ENCODE assay signal across 31 mouse cellular contexts in genomic region chr10:94692163-94692562, GRCm38 (mm10).
"Had no signal": no experiment of that assay in that cellular context is flagged by ENCODE, and none has a peak within 500 bp of the region (broad histone marks: within the 10 kb centered on the region; RNA-seq: fewer than 3 reads in every experiment).

No protein-coding gene starts in this region.

- H3K27me3 ChIP-seq: heart, embryonic 12.5 days; heart, embryonic 13.5 days; heart, embryonic 15.5 days; hindbrain, embryonic 12.5 days; hindbrain, embryonic 13.5 days; hindbrain, embryonic 15.5 days; intestine, embryonic 15.5 days; kidney, embryonic 15.5 days had no signal

- H3K9me3 ChIP-seq: heart, embryonic 12.5 days; heart, embryonic 15.5 days; hindbrain, embryonic 12.5 days; hindbrain, embryonic 13.5 days; hindbrain, embryonic 15.5 days; intestine, embryonic 15.5 days had no signal

- H3K9ac ChIP-seq: heart, embryonic 12.5 days; heart, embryonic 13.5 days; heart, embryonic 15.5 days; hindbrain, embryonic 12.5 days; hindbrain, embryonic 13.5 days; hindbrain, embryonic 14.5 days; hindbrain, embryonic 15.5 days; intestine, embryonic 15.5 days; kidney, embryonic 15.5 days had no signal

- H3K4me3 ChIP-seq: heart, embryonic 12.5 days; heart, embryonic 13.5 days; heart, embryonic 15.5 days; hindbrain, embryonic 10.5 days; hindbrain, embryonic 12.5 days; hindbrain, embryonic 13.5 days; hindbrain, embryonic 15.5 days; intestine, embryonic 15.5 days; kidney, embryonic 15.5 days; layer of hippocampus, adult 2 months; left cerebral cortex, adult 2 months had no signal

- DNase-seq: heart, postnatal 10 days; heart, postnatal 14 days; heart, postnatal 36 days; heart, postnatal 4 days; kidney, adult 11 months; kidney, adult 18-20 months; kidney, adult 2 months; kidney, adult 8-10 months; kidney, adult 9 months; kidney, postnatal 10 days; kidney, postnatal 14 days; kidney, postnatal 25 days; kidney, postnatal 36 days; kidney, postnatal 4 days; layer of hippocampus, adult 9-11 months; layer of hippocampus, postnatal 36 days had no signal

- H3K27ac ChIP-seq: heart, embryonic 13.5 days; heart, embryonic 15.5 days; hindbrain, embryonic 10.5 days; hindbrain, embryonic 12.5 days; hindbrain, embryonic 13.5 days; hindbrain, embryonic 14.5 days; hindbrain, embryonic 15.5 days; hindbrain, postnatal 0 days; intestine, embryonic 15.5 days; kidney, embryonic 15.5 days; kidney, postnatal 0 days; layer of hippocampus, adult 2 months; left cerebral cortex, adult 2 months had no signal

- H3K36me3 ChIP-seq: heart, embryonic 15.5 days; hindbrain, embryonic 13.5 days; hindbrain, embryonic 15.5 days; intestine, embryonic 15.5 days had no signal

- H3K4me1 ChIP-seq: intestine, embryonic 15.5 days had no signal

- H3K4me2 ChIP-seq: heart, embryonic 11.5 days; heart, embryonic 12.5 days; heart, embryonic 13.5 days; heart, embryonic 15.5 days; hindbrain, embryonic 12.5 days; hindbrain, embryonic 13.5 days; hindbrain, embryonic 14.5 days; hindbrain, embryonic 15.5 days; intestine, embryonic 15.5 days; kidney, embryonic 15.5 days had no signal
